13 mouse cellular contexts compared by ENCODE assay signal in genomic region chr7:64995946-64996444, GRCm38 (mm10).
"Had no signal": no experiment of that assay in that cellular context is flagged by ENCODE, and none has a peak within 500 bp of the region (broad histone marks: within the 10 kb centered on the region; RNA-seq: fewer than 3 reads in every experiment).

No protein-coding gene starts in this region.

- DNase-seq: kidney, postnatal 14 days; lung, embryonic 14.5 days; lung, postnatal 10 days; lung, postnatal 4 days; right cerebral cortex, postnatal 25 days; thymus, postnatal 4 days had no signal

- H3K27me3 ChIP-seq: kidney, embryonic 15.5 days; liver, embryonic 12.5 days; midbrain, embryonic 15.5 days; neural tube, embryonic 12.5 days had no signal

- H3K36me3 ChIP-seq: kidney, embryonic 15.5 days; limb, embryonic 10.5 days; liver, embryonic 12.5 days; midbrain, embryonic 10.5 days; midbrain, embryonic 15.5 days; neural tube, embryonic 12.5 days had no signal

- H3K9ac ChIP-seq: kidney, embryonic 15.5 days; liver, embryonic 12.5 days; lung, embryonic 14.5 days; midbrain, embryonic 15.5 days; neural tube, embryonic 12.5 days had no signal

- H3K9me3 ChIP-seq: kidney, embryonic 15.5 days; limb, embryonic 10.5 days; liver, embryonic 12.5 days; midbrain, embryonic 10.5 days; midbrain, embryonic 15.5 days; neural tube, embryonic 12.5 days had no signal

- H3K27ac ChIP-seq: kidney, embryonic 15.5 days; limb, embryonic 10.5 days; liver, embryonic 12.5 days; midbrain, embryonic 10.5 days; midbrain, embryonic 15.5 days; neural tube, embryonic 12.5 days; stomach, postnatal 0 days had no signal

- ATAC-seq: liver, embryonic 12.5 days; midbrain, embryonic 15.5 days had no signal

- H3K4me1 ChIP-seq: kidney, embryonic 15.5 days; limb, embryonic 10.5 days; liver, embryonic 12.5 days; neural tube, embryonic 12.5 days had no signal

- H3K4me2 ChIP-seq: kidney, embryonic 15.5 days; liver, embryonic 12.5 days; lung, embryonic 14.5 days; midbrain, embryonic 15.5 days; neural tube, embryonic 12.5 days had no signal

- H3K4me3 ChIP-seq: kidney, embryonic 15.5 days; limb, embryonic 10.5 days; liver, embryonic 12.5 days; midbrain, embryonic 10.5 days; midbrain, embryonic 15.5 days; neural tube, embryonic 12.5 days had no signal
